Mouse (Mus musculus) adrenal gland, adult (tissue): ENCODE data around the gene Gm21820.
"Not testable (repeated sequence)": the region's sequence is repeated elsewhere in the genome, so short reads cannot be mapped to it uniquely, and the experiment has no call there.

Experiments used
- DNase-seq, 2 experiments: peaks; one replicate each; pipeline ENCODE4 v3.0.0; 2022 to 2023; ENCODE audit warnings: low spot score in 1 of 2; ENCODE audit not compliant: inconsistent age in 2 of 2

The Gm21820 gene

GRCm38 (mm10) chrY:5249341-5249740 lies at the start of gene Gm21820:
Gene Gm21820 (minus strand): TSS chrY:5249441.
- DNase-seq: not testable (repeated sequence)
